Mouse (Mus musculus) embryonic fibroblast, embryonic 13.5 days (primary cell): ENCODE results near the gene Rexo1. TPM values are rescaled to one million over a fixed set of nuclear protein-coding genes. Genes with fewer than 3 reads are reported as not detected.

ENCODE experiments used
- H3K27ac ChIP-seq: 2 replicates; pipeline ENCODE4 v1.5.1; 2012; ENCODE audit warnings: low read length, control low read depth, inconsistent platforms; ENCODE audit not compliant: insufficient read depth
- H3K4me1 ChIP-seq: 2 replicates; pipeline ENCODE4 v1.6.1; 2011; ENCODE audit warnings: low read length; ENCODE audit not compliant: control insufficient read depth, insufficient read depth
- H3K4me3 ChIP-seq: 2 replicates; pipeline ENCODE4 v1.5.1; 2011; ENCODE audit warnings: mild to moderate bottlenecking, control low read depth, low read length; ENCODE audit not compliant: insufficient read depth
- CTCF ChIP-seq: IDR thresholded peaks from 2 replicates; pipeline ENCODE4 v1.5.1; 2011; ENCODE audit warnings: mild to moderate bottlenecking, control low read depth, low read length, moderate library complexity, borderline replicate concordance; ENCODE audit not compliant: insufficient read depth
- POLR2A ChIP-seq: IDR thresholded peaks from 2 replicates; pipeline ENCODE4 v1.6.1; 2011; ENCODE audit warnings: low read depth, mild to moderate bottlenecking, control low read depth, low read length, moderate library complexity
- polyA plus RNA-seq: library from polyadenylated mRNA; stranded (reverse); fragments of >200 nt; gene quantifications from 2 replicates; pipeline ENCODE4 v1.2.4, GENCODE M21; 2011; ENCODE audit warnings: low read depth; ENCODE audit not compliant: missing spikeins, insufficient read length

The Rexo1 gene
- polyA plus RNA-seq, 1 experiment: 21.9 TPM

DNA sequence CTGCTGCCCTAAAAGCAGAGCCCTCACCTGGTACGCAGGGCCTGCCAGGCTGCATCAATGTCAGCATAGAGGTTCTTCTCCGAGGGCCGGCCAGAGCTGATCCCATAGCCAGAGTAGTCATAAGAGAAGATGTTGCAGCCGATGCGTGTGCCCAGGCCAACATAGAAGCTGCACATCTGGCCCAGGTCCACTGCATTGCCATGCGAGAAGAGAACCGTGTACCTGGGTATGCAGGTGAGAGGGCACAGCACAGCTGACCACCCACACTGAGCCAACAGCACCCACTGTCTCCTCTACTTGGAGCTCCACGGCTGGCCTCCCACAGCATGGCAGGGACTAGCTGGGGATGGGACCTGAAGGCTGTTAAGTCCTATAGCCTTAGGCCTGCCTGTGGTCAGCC, 24.2 kb upstream of the Rexo1 start:
- TF ChIP-seq POLR2A: no peak
- TF ChIP-seq CTCF: no peak
- 0 out of 2 replicates have a peak, but pooled peaks cover 2% of the 10 kb centered on the region for H3K4me1 ChIP-seq
- no peak overlapping the region for H3K27ac ChIP-seq
- no peak overlapping the region for H3K4me3 ChIP-seq

DNA sequence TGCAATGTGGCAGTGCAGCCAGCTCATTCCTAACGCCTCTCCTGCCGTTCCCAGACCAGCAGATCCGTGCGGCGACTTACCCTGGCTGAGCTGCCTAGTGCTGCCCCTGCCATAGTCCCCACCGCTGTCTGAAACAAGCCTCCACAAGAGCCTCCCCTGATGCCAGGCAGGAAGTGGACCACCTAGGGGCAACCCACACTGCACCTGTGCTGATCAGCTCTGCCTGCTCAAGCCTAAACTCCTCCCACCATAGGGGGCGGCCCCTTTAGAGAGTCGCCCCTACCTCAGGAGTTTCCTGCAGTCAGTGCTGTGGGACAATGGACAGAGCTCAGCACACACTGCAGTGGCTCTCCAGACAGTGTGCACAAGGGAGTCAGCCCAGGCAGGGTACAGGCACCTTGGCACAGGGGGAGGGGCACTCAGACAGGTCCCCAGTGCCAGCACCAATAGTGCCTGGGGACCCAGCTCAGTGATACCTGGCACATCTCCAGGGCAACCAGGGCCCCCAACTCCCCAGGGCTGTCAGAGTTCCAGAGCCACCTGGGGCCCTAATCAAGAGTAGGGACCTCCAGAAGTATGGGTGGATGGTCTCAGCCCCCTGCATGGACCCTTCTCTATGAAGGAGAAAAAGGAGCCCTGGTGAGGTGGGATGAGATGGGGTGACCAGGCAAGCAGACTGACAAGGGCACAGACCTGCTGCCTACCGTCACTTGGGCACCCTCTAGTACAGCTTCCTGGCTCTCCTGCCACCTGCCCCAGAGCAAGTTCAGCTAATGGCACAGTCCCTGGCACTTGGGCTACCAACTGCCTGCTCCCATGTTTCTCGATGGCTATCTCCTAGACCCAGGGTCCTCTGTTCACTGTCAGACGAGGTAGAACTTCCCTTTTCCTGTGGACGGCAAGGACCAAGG, 23.5 kb upstream of the Rexo1 start:
- Histone ChIP-seq H3K27ac (no peak overlapping the region), H3K4me1 (0 out of 2 replicates have a peak, but pooled peaks cover 2% of the 10 kb centered on the region), H3K4me3 (no peak overlapping the region)
- TF ChIP-seq POLR2A: no peak
- TF ChIP-seq CTCF: no peak

DNA sequence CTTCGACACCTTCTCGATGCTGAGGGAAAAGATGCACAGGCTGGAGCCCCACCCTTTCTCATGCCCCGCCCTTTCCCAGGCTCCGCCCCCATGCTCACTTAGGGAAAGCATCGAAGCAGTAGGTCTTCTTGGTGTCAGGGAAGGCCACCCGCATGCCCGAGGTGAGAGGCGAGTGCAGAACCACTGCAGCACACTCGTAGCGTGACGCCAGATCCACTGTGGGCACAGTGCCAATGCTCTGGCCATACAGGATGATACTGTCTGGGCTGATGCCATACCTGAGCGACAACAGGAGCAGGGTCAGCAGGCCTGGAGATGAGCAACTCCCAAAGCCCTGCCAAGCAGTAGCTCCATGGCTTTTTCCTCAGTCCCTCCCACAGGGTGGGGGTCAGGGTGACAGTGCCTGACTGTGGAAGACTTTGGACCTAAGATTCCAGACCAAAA, 22.7 kb upstream of the Rexo1 start:
- TF ChIP-seq POLR2A (no peak), CTCF (no peak)
- no peak overlapping the region for H3K4me3 ChIP-seq
- H3K4me1 ChIP-seq: 0 out of 2 replicates have a peak, but pooled peaks cover 2% of the 10 kb centered on the region
- H3K27ac ChIP-seq: no peak overlapping the region

DNA sequence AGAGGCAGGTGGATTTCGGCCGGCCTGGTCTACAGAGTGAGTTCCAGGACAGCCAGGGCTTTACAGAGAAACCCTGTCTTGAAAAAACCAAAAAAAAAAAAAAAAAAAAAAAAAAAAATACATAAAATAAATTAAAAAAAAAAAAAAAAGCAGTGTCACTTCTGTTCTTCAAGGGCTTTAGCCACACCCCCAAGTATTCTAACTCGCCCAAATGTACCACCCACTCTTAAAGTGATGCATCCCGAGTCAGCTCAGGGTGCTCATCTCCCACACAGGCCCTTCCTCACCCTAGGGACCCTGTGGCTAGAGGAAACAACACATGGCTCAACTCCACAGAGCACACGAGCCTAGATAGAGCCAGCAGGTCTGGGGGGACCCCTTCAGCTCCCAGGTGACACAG, 21.7 kb upstream of the Rexo1 start:
- Histone ChIP-seq H3K4me1 (no peaks in the 10 kb centered on the region), H3K27ac (no peak overlapping the region), H3K4me3 (no peak overlapping the region)
- TF ChIP-seq POLR2A (no peak), CTCF (no peak)

DNA sequence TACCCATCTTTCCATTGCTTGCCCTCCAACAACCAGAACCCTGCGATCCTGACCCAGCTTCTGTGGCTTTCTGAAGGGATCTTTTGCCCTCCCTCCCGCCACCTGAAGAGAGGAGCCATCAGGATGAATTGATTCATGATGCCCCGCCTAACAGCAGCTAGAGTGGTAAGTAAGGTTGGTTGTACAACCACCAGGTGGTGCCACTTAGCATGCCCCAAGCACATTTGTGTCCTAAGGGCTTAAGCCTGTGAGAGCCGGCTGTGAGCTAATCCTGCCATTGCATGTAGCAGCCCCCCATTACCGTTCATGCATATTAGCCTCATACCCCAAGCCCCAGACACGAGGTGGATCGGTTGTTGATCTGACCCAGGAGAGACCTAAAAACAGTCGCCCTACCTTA, 17.6 kb upstream of the Rexo1 start:
- Histone ChIP-seq H3K4me3 (0 out of 2 replicates have a peak overlapping the region, but pooled peaks have one; percentile 3), H3K27ac (peak overlapping the region; percentile 92; the same call in 1 of the 2 replicates), H3K4me1 (no peaks in the 10 kb centered on the region)
- TF ChIP-seq POLR2A: no peak
- TF ChIP-seq CTCF: peak; percentile 47; the same call in 1 of the 2 replicates

DNA sequence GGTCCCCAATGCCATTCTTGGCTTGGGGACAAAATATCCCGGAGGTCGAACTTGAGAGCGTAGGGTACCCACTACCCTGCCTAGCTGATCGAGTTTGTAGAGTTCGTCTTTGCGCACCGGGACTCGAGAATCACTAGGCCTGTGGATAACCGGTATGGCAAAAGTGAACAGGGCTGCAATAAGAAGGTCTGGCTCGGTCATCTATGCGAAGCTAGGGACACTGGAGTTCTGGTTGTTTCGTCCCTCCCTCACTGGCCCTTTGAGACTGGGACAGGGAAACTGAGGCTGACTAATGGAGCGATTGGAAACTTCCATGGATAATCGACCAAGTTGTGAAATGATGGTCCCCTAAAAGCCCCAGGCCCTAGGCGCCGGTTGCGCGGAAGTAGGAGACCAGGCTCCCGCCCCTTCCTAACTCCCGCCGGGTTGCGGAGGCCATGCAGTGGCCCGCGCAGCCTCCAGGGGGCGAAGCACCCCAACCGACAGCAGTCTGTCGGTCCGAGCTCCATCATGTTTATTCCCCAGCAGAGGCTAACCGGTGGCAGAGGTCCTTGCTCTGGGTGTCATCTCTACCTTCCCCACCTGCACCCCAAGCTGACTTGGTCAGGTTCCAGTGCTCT, 16.9 kb upstream of the Rexo1 start:
- TF ChIP-seq POLR2A (peak; percentile 42), CTCF (peak; percentile 57; the same call in 1 of the 2 replicates)
- Histone ChIP-seq H3K4me1 (no peaks in the 10 kb centered on the region), H3K27ac (peak overlapping the region; percentile 92), H3K4me3 (peak overlapping the region; percentile 28)

DNA sequence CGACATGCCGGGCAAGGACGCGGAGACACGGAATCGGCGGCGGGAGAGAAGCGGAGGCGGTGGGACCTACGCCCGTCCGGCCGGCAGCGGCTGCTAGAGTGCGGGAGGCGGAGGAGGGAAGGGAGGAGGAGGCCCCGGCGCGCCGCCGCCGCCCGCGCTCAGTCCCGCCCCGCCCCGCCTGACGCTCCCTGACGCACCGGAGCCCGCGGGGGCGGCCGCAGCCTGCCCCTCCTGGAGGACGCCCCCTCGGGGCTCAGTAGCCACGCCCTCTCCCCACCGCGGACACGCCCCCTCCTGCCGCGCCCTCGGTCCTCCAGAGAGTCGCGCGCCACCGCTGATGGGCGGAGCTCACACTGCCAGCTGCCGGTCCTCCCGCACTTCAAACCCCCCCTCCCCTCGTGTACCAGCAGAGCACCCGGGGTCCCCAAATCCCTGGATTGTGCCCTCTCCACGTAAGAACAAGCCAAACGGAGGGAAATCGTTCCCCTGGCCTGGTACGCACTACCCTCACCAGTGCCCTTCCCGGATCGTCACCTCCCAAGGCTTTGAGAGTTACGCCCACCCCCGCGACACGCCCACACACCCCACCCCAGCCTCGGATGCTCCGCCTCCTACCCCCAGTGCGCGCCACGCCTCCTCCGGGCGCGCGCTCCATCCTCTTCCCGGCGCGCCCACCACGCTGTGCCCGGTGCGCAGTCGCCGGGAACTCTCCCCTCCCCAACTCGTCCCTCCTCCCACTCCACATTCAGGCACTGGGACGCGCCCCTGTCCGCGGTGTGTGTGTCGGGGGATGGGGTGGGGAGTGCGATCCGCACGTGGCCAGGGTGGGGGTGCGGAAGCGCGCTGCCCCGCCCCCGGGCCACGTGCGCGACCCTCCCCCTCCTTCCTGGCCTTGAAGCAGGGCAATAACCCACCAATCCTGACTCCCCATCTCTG, 16.1 kb upstream of the Rexo1 start, which contains the start of gene Klf16:
Klf16 (minus strand) TSS at position 127 of the 936 bp plus-strand sequence.
- Histone ChIP-seq H3K27ac (peak within 1 kb of the TSS; percentile 92), H3K4me1 (no peaks in the 10 kb centered on the region)
- TF ChIP-seq POLR2A: peak; percentile 86
- TF ChIP-seq CTCF: no peak

DNA sequence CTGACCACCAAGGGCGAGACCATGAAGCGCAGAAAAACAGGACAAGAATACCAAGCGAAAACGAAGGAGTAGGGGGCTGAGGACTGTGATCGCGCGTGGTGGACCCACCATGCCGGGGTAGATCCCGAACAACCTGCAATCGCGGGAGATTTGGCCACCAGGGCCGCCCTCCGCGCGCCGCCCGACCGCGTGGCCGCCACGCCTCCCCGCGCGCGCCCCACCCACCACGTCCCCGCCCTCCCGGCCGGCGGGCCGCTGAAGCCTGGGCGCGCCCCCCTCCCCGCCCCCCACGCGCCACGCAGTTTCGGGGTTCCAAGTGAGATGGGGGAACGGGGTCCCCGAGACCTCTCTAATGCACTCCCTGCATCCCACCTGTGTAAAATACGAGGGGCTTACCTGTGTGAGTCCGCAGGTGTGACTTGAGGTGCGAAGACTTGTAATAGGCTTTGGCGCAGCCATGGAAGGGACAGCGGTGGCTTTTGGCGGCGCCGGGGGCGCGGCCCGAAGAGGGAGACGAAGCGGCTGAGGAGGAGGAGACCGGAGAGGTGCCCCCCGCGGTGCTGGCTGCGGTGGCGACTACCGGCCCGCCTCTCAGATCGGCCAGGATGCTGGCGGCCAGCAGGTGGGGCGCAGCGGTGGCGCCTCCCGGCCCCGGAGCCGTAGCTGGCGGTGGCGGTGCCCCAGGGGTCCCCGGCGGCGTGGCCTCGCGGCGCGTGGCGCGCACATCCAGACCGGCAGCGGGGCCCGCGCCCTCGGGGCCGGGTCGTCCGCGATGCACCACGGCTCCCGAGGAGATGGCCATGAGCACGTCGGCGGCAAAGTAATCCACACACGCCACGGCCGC, 15.2 kb upstream of the Rexo1 start:
- no peaks in the 10 kb centered on the region for H3K4me1 ChIP-seq
- H3K4me3 ChIP-seq: peak overlapping the region; percentile 99
- 0 out of 2 replicates have a peak, but pooled peaks have one; percentile 44 for TF ChIP-seq POLR2A
- no peak for TF ChIP-seq CTCF
- H3K27ac ChIP-seq: peak overlapping the region; percentile 81

More for the DNA sequence above, 16.1 kb upstream of the Rexo1 start, which contains the start of gene Klf16:
- peak within 1 kb of the TSS; percentile 99 for H3K4me3 ChIP-seq

DNA sequence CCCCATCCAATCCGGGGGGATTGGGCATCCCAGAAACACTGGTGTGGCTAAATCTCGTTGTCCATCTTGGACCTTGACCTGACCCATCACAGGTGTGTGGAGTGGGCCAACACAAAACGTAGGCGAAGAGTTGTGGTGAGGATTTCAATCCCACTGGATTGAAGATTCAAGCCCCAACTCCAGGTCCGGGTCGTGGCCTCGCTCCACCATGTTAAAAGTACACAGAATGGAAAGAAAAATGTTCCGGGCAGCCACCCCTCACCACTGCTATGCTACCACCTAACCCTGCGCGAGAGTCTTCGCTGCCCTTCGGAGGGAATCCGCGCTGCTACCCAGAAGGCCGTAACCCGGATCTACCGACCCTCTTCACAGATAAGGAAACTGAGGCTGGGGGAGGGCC, 14.6 kb upstream of the Rexo1 start:
- Histone ChIP-seq H3K4me3 (peak overlapping the region; percentile 99), H3K27ac (no peak overlapping the region), H3K4me1 (no peaks in the 10 kb centered on the region)
- TF ChIP-seq POLR2A (no peak), CTCF (no peak)
